Mouse (Mus musculus) Muller cell, postnatal 12 days (primary cell): ENCODE measurements at regions not wholly inside any gene's neighbourhood (a gene's known extent, or its start where the extent isn't known, plus 50 kb on each side); places are given as distances from the start of the nearest gene placed in this dataset.

Experiments used
- DNase-seq: peaks from one replicate; pipeline ENCODE4 v3.0.0-alpha.2; 2015; ENCODE audit errors: inconsistent ontology term

GRCm38 (mm10) chr6:145310601-145311000 lies 60.6 kb upstream of the Kras start:
- DNase-seq: no peak

DNA sequence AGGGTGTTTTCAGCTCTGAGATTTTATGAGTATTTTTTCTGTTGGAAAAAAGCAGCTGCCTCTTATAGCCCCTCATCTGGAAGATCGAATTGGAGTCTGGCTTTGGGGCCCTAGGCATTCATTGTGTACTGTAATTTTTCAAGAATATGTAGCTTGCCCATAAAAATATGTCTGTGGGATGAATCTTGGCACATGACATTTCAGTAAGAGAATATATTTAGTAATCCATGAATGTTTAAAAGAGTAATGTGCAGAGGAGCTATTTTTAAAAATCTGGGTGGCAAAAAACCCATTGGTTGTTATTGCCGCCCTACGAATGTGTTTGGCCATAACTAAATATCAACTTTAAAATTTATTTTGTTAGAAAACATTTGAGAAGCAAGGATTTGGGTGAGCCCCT lies 59.0 kb upstream of the Kras start:
- DNase-seq: no peak

- no peak for DNase-seq
These were observed 57.2 kb upstream of the Kras start for GRCm38 (mm10) chr6:145307237-145307636.

DNA sequence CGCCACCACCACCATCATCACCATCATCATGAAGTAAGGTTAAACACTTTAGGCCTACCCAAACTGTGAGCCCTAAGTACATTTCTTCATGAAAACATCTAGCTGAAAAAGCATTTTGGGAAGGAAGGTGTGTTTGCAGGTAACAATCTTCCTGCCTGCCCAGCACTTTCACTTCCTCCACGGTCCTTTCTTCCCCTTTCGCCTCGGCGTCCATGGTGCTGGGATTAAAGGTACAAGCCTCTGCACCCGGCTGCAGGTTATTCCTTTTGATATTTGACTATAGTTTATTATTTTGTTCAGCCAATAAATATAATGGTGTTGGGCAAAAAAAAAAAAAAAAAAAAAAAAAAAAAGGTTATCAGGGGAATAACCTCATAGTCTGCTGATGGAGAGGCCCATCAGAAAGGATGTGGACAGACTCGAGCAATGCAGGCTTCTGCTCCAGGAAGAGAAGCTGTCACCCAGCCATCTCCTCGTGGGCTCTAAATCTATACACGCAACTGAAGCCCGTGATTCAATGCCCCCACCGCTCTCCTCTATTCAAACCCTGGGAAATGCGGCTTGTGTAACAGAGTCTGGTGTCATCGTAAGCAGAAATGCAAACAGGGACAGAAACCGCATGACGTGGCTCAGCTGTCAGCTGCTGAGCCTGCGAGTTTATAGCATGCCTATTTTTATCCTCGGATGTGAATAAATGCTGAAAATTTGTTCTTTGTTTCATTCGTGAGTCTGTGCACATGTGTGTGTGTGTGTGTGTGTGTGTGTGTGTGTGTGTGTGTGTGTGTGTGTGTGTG lies 56.5 kb upstream of the Kras start:
- no peak for DNase-seq

DNA sequence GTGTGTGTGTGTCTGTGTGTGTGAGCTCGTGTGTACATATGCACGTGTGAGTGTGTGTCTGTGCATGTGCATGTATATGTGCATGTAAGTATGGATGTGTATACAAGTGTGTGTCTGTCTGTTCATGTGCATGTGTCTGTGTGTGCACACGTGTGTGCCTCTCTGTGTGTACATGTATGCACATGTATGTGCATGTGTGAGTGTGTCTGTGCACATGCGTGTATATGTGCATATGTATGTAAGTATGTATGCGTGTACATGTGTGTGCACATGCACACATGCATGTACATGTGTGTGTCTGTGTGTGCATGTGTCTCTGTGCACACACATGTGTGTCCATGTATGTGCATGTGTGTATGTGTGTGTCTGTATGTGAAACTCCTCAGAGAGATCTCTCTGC lies 55.6 kb upstream of the Kras start:
- no peak for DNase-seq

DNA sequence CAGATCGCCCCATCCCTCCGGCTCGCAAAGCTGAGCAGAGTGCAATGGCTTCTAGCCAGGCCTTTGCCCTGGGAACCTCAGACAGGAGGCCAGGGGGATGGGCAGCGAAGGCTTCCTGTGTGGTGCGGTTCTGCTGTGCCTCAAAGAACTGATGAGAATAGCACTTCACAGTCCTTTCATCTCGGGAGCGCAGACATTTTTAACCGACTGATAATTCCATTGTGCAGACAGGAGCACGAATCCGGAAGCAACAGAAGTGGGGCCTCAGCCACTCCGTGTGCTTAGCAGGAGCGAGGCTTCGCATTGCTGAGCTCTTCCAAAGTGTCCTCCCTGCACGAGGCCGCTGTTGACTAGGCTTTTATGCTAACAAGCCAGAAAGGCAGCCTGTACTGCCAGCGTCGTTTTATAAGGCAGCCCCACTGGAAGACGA lies 53.6 kb upstream of the Kras start:
- DNase-seq: peak; percentile 47

GRCm38 (mm10) chr6:145302907-145303640 lies 53.0 kb upstream of the Kras start:
- no peak for DNase-seq

GRCm38 (mm10) chr6:145302105-145302504 lies 52.1 kb upstream of the Kras start:
- no peak for DNase-seq

- no peak for DNase-seq
These were observed 50.3 kb upstream of the Kras start for GRCm38 (mm10) chr6:145300266-145300858.
